Mouse (Mus musculus): ENCODE results near the gene Gm20696.

GRCm38 (mm10) chr6:99655488-99655887, 11.1 kb downstream of the Gm20696 start:
- no peak for TF ChIP-seq GATA1 (IDR thresholded peaks at IDR 0.05; ENCODE audit: borderline replicate concordance, low read length)
- TF ChIP-seq FLI1 (IDR thresholded peaks at IDR 0.05; ENCODE audit: low read length) = no peak
